Mouse (Mus musculus): ENCODE data around the gene Nat8f6.

GRCm38 (mm10) chr6:85831796-85832321 lies 11.1 kb upstream of the Nat8f6 start, which contains the start of gene Nat8:
- TF ChIP-seq CTCF (IDR thresholded peaks at IDR 0.05; ENCODE audit: control insufficient read depth, insufficient read depth, insufficient read length) (no peak), CEBPB (IDR thresholded peaks at IDR 0.05; ENCODE audit: low read depth) (no peak), FOSL1 (IDR thresholded peaks at IDR 0.05; ENCODE audit: insufficient read depth, low read length, poor library complexity, severe bottlenecking) (no peak), MYOD1 (IDR thresholded peaks at IDR 0.05; ENCODE audit: control insufficient read depth, insufficient read length, low read depth) (no peak), USF1 (IDR thresholded peaks at IDR 0.05; ENCODE audit: low read depth) (no peak), MAX (IDR thresholded peaks at IDR 0.05) (no peak)

Measured in C2C12 (cell line).